Mouse (Mus musculus): ENCODE measurements around the gene Tmcc3. TPM values are rescaled to one million over a fixed set of nuclear protein-coding genes. Genes with fewer than 3 reads are reported as not detected.

Gene Tmcc3
- total RNA-seq, 4 experiments from 2014 or later: 12.4 to 22.2 (median 15.1) TPM

DNA sequence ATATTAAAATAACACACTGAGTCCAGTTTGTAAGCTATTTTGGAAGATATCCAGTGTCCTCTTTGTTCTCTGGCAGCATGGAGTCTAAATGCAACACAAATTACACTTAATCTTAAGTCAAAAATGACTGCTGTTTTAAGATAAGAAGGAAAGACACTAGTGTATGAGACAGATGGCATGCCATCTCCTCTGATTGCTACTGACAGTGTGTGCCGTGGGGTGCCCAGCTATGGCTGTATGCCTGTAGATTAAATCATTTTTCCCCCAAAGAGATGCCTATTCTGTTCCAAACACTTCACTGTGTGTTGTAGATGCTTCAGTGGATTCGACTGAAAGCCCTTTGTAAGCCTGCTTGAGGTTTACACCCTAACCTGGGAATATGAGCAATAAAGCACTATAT, 59.5 kb downstream of the Tmcc3 start:
- no peak for DNase-seq

DNA sequence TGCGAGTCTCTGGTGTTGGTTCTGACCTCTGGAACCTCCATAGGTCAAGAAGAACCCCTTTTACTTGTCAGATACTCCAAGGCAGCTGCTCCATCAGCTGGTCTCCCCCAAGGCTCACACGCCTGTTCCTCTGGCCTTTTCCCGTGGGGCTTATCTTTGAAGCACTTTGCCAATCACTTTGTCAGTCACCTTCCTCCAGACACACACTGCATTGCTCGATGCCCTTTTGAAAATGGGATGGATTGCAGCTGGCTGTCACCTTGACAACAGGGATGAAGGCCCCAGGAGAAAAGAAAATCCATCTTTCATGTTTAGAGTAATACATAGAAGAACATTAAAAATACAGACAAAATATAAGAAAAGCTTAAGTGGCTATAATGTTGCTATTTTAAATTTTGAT, 65.2 kb downstream of the Tmcc3 start:
- DNase-seq: no peak

DNA sequence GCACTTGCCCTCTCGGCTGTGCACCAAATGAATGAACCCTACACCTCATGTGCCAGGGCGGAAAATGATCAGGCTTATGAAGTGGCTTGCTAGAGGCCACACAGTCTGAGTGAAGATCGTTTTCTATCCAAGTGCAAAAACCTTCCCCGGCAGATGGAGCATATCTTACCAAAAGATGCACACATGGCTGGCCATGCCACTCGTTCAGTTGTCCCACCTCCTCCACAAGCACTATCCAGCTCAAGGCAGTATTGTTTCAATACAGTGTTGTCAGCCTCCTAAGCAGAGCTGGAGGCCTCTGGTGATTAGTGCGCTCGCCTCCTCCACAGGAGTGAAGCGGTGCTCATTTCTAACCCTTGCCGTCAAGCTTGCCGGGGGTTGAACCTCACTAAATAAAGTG, 66.1 kb downstream of the Tmcc3 start:
- no peak for DNase-seq

DNA sequence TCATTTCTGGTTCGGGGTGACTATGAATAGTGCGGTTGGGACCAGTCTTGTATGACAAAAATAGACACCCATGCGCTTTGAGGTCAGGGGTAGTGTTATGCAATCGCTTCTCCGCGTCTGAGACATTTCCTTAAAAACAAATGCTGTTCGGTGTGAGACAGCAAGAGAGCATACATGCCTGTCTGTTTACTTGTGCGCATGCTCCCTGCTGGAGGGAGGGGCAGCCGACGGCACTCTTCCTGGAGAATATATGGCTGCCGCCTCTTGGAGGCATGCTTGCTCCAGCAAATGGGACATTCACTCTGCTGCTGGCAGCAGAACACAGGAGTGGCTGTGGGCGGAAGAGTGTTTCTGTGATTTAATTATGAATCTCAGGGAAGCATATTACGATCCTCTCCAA, 66.6 kb downstream of the Tmcc3 start:
- peak; percentile 80 for DNase-seq

- DNase-seq: no peak
Observed at GRCm38 (mm10) chr10:94380082-94380481, 68.3 kb downstream of the Tmcc3 start.

- no peak for DNase-seq
Observed at GRCm38 (mm10) chr10:94380662-94381392, 69.1 kb downstream of the Tmcc3 start.

DNA sequence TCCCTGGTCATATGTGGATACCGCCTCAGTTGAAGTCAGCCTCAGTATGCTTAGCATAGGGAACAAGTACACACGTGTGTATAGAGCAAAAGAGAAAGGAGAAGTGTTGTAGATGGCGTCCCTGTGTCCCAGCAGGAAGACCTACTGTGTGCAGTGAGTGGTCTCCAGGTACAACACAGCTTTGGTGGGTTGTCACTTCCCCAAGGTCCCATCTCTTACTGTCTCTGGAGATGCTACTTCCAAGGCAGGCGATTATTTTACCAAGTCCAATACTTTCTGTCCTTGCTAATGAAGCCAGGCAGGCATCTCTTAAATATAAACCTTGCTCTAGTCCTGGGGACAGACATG, 69.6 kb downstream of the Tmcc3 start:
- no peak for DNase-seq

GRCm38 (mm10) chr10:94382618-94383017, 70.9 kb downstream of the Tmcc3 start:
- DNase-seq: no peak

DNA sequence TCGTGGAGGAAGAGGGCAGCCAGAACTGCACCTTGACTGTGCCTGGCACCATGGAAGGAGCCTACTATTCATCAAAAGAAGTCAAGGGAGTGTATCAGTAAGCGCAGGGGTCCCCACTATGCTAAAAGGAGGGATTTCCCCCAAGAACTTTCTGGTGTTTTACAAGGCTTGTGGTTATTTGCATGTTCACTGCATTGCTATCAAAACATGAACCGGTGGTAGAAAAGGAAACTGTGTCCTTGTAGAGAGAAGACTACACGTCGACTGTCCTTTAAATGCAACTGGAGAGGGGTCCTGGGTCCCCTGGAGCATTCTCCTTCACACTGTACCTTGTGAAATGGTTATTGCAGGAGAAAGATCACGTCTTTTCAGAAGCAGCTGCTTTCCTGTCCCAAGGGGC, 71.8 kb downstream of the Tmcc3 start:
- no peak for DNase-seq

DNA sequence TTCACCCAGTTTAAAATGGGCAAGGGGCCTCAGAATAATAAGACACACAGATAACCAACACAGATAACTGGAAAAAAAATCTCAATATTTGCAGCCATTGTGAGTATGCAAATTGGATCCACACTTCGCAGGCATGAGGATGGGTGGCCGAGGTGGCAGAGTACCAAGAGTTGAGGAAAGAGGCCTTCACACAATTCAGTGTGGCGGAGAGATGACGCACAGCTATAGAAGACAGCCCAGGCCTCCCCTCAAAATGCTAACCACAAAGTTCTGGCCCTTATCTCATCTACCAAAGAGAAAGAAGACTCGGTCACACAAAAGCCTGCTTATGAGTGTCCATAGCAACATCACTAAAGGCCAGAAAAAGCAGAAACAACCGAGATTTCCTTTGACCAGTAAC, 77.5 kb downstream of the Tmcc3 start:
- DNase-seq: no peak

GRCm38 (mm10) chr10:94391049-94391448, 79.3 kb downstream of the Tmcc3 start:
- no peak for DNase-seq

- no peak for DNase-seq
Observed at GRCm38 (mm10) chr10:94394286-94394685, 82.5 kb downstream of the Tmcc3 start.

DNA sequence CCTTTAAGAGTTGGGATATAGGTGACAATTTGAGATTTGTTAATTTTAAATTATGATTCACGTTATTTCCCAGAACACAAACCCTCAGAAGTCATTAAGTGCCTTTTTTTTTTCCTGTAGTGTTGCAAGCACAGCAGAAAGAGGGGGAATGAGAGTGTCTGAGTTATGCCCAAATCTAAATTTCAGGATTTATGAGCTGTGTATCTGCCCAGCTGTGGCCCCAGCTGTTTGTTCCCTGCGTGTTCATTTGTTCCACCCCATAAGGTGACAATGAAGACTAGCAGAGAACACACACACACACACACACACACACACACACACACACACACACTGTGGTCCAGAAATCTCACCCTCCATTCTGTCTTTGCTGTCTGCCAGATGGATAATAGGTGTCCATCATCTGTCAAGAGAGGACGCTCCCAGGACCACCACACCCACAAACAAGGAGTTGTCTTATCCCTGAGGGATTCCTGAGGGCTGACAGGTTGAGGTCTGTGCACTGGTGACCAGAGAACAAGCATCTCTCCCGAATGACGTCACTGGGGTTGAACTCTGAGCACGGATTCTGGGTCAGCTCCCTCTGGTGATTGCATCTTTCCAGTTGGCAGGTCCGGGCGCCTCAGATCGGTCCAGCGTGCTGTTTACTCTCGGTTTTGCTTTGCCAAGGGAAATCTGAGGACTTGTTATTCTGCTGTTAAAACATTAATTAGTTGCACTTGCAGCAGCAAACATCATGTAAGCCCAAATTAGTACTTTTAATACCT, 86.3 kb downstream of the Tmcc3 start:
- DNase-seq: no peak

- no peak for DNase-seq
Observed at GRCm38 (mm10) chr10:94400895-94401294, 89.1 kb downstream of the Tmcc3 start.

- DNase-seq: no peak
Observed at GRCm38 (mm10) chr10:94405456-94405855, 93.7 kb downstream of the Tmcc3 start.

- no peak for DNase-seq
Observed at GRCm38 (mm10) chr10:94406821-94407220, 95.1 kb downstream of the Tmcc3 start.

DNA sequence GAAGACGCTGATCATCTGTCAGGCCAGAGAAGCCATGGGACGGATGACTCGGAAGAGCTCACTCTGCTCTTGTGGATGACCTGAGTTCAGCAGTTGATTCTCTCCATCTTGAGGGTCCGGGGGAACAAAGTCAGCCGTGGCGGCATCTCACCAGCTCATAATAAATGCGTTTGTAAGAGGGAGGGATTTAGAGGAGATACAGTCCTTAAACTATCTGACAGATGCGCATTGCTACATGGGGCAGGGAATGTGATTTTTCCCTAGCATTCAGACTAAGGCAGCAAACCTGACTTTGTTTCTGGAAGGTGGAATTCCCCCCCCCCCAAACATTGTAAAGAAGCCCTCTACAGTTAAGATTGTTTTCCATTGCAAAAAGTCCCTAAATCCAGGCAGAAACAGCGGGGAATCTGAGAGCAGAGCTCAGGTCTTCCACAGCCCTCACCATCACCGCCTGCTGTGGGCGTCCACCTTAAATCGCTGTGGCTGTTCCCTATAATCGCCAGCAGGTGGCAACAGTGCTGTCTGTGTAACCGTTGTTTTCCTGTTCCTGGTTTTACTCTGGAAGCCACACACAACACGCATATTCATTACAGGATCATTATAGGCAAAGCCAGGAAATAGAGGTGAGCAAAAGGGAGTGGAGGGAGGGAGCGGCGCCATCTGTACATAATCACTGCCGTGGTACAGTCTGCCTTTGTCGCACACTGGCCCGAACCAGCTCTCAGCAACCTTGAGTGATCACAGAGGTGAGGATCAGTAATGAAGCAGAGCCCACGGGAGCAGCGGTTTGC, 96.8 kb downstream of the Tmcc3 start:
- DNase-seq: peak; percentile 59

- no peak for DNase-seq
Observed at GRCm38 (mm10) chr10:94409661-94410060, 97.9 kb downstream of the Tmcc3 start.

DNA sequence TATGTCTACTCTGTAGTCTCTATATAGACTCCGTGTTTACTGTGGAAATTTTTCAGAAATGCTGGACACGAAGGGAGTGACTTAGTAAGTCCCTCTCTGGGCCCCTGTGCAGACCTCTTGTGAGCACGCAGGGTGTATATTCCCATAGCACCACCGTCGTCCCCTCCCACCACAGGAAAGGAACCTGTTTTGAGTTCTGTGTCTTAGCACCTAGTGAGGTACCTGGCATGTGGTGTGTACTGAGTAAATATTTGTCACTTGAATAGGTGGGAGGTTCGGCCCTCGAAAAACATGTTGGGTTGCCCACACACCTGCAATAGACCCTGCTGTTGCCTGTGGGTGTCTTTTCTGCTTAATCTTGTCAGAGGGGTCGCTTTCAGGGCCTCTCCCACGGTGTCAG, 99.8 kb downstream of the Tmcc3 start:
- DNase-seq: no peak

GRCm38 (mm10) chr10:94413770-94414651, 102.3 kb downstream of the Tmcc3 start:
- DNase-seq: no peak

DNA sequence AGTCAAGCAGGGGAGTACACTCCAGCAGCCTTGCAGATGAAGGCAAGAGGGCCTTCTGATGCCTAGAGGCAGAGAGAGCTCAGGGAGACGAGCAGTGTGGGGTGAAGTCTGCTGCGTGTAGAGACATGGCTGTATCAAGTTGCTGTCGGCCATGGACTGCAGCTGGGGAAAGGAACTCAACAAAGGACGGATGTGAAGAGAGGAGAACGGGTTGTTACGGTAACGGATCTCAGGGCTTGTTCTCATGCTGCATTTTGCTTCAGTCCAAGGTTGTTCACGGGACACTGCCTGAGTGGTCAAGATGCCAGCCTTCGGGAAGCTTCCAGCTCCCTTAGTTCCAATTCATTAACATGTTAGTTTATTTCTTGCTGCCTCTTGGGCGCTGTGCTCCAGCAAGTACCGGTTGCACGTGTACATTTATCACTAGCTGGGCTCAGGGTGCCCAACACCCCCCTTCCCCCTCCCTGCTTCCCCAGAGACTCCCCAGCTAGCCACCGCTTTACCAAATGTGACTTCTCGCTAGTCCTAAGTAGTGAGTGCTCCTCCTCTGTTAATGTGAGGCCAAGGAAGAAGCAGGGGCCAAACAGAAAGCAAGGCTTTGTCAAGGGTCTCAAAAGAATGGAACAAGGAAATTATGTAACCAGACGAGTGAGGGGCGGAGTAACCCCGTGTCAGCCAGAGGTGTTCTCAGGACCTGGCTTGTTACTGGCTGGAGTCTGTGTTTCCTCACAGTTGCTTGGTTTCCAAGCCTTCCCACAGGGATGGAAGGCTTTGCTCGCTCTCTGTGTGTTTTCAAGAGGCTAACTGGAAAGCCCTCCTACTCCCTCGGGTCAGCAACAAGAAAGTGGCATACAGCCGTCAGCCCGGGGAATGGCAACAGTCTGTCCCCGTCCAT, 104.4 kb downstream of the Tmcc3 start:
- DNase-seq: no peak

Data from adrenal gland, adult 8-10 months (tissue).